Mouse (Mus musculus) inflammation-experienced regulatory T-cells, adult 6 months (primary cell): Measurements from ENCODE around the gene Tmem63a. TPM values are rescaled to one million over a fixed set of nuclear protein-coding genes. Genes with fewer than 3 reads are reported as not detected.

Source experiments
- ATAC-seq: one replicate; pipeline ENCODE4 v1.8.0; 2017
- polyA plus RNA-seq, 3 experiments: library from polyadenylated mRNA; unstranded; fragments of 100-300 nt; shearing (Covaris generic); gene quantifications; one replicate each; pipeline ENCODE4 v1.2.1; 2017

The Tmem63a gene
- polyA plus RNA-seq, 3 experiments from 2014 or later, result 12.8 to 18.6 (median 14.0) TPM

DNA sequence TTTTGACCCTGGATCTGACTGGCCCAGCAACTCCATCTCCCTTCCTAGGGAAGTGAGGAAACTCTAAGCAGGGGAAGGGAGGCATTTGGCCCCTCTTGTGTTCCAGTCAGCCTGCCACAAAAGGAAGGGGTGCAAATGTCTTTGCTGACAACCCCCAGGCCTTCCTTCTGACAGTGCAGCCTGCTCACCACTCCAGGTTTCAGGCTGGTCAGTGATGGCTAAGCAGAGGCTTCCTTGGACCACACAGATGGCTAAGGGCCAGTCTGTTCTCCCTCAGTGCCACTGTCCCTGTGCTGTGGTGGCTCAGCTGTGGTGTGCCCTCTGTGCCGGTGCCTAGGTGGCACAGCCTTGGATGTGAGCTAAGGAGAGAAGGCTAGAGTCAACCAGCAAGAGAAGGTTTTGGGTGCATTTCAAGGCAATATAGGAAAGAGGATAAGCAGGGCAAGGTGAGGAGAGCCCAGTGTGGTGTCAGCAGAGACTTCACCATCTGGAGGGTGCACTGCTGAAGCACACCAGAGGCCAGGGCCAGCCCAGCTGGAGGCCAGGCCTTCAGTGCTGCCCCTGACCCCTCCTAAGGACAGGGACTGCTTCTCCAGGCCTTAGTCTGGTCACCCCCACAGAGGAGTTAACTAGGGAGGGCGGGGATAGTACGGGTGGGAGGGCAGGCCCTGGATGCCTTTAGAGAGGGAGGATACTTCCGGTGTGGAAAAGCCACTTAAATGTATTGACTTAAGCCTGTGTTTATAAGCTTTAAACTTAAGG, 68.2 kb downstream of the Tmem63a start:
- no peak for ATAC-seq

DNA sequence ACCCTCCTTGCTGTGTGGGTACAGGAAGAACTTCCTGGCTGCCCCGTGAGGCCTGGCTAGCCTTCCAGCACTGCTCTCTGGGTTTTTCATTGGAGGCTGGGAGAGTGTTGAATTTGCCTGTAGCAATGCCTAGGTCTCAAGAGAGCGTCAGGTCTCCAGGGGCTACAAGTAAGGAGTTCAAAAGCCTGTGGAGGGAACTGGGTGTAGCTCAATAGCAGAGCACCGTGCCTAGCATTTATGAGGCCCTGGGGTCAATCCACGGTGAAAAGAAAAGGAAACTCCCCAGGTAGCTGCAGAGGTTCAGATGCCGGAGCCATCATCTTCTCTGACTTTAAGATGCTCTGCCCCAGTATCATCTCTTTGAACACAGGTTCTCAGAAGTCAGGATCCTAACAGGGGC, 69.5 kb downstream of the Tmem63a start:
- ATAC-seq, result no peak

GRCm38 (mm10) chr1:181012416-181012815, 70.3 kb downstream of the Tmem63a start:
- ATAC-seq, result no peak

DNA sequence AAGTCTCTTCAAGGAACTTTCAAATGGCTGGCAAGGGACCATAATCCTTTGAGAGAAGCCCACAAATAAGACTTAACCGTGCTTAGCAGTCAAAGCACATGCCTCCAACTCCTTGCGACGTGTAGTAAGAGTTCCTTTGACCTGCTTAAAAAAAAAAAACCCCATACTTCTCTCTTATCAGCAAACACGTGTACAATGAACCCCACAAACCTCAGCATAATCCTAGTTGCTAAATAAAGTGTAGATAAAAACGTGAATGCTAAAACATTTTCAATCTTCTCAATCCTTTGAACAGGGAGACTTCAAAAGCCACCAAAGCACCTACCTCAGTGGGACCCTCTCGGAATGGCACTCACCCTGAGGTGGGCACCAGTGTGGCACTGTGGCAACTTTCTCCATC, 71.3 kb downstream of the Tmem63a start:
- ATAC-seq, result no peak

- peak; percentile 21 for ATAC-seq
Observed at GRCm38 (mm10) chr1:181014731-181015500, 72.8 kb downstream of the Tmem63a start.

GRCm38 (mm10) chr1:181015558-181015957, 73.4 kb downstream of the Tmem63a start:
- ATAC-seq, result no peak

GRCm38 (mm10) chr1:181016045-181016444, 73.9 kb downstream of the Tmem63a start:
- ATAC-seq, result no peak

GRCm38 (mm10) chr1:181016532-181017131, 74.5 kb downstream of the Tmem63a start:
- peak; percentile 84 for ATAC-seq

GRCm38 (mm10) chr1:181017212-181017711, 75.1 kb downstream of the Tmem63a start:
- ATAC-seq, result peak; percentile 60

- ATAC-seq, result no peak
Observed at GRCm38 (mm10) chr1:181017890-181018420, 75.8 kb downstream of the Tmem63a start.

GRCm38 (mm10) chr1:181020756-181021487, 78.8 kb downstream of the Tmem63a start, which contains the start of gene Ephx1:
Gene Ephx1 (minus strand): TSS chr1:181020904.
- no peak for ATAC-seq

- no peak for ATAC-seq
Observed at GRCm38 (mm10) chr1:181021488-181021865, 79.3 kb downstream of the Tmem63a start.

GRCm38 (mm10) chr1:181022265-181022664, 80.1 kb downstream of the Tmem63a start:
- ATAC-seq, result peak; percentile 89

Other genes with a start within 250 kb of the Tmem63a start
- under 1 TPM in 2 of 3 experiments, not detected in 1; 0.15 to 0.20 TPM for gene Mixl1, start 245.3 kb upstream of the Tmem63a start, polyA plus RNA-seq
- gene Acbd3, start 216.3 kb upstream of the Tmem63a start, polyA plus RNA-seq, result 10 to 100 TPM; 10.9 to 14.4 (median 14.0) TPM
- gene H3f3a, start 128.4 kb upstream of the Tmem63a start, polyA plus RNA-seq, result 100 to 1,000 TPM; 553 to 843 (median 762) TPM
- 10 to 100 TPM; 33.8 to 42.9 (median 37.5) TPM for gene Sde2, start 91.2 kb upstream of the Tmem63a start, polyA plus RNA-seq
- not detected for gene Lefty2, start 49.2 kb upstream of the Tmem63a start, polyA plus RNA-seq
- 10 to 100 TPM; 39.9 to 46.0 (median 44.5) TPM for gene Pycr2, start 38.1 kb upstream of the Tmem63a start, polyA plus RNA-seq
- not detected for gene Lefty1, start 7.3 kb upstream of the Tmem63a start, polyA plus RNA-seq
- 100 to 1,000 TPM in 2 of 3 experiments, 10 to 100 TPM in 1; 40.9 to 267 (median 215) TPM for gene Ephx1, start 78.6 kb downstream of the Tmem63a start, polyA plus RNA-seq
- not detected for gene 9130409I23Rik, start 108.9 kb downstream of the Tmem63a start, polyA plus RNA-seq
- 10 to 100 TPM; 30.7 to 48.4 (median 36.3) TPM for gene Nvl, start 201.9 kb downstream of the Tmem63a start, polyA plus RNA-seq
- gene Cnih4, start 202.3 kb downstream of the Tmem63a start, polyA plus RNA-seq, result 10 to 100 TPM; 65.6 to 94.3 (median 73.6) TPM